Mouse (Mus musculus) hindbrain, embryonic 14.5 days (tissue): ENCODE results near the gene Appbp2. TPM values are rescaled to one million over a fixed set of nuclear protein-coding genes. Genes with fewer than 3 reads are reported as not detected.

Experiments used
- ATAC-seq: fragments of 200-750 bp; cut with Nextera tagmentation; 2 replicates; pipeline ENCODE4 v1.8.0; 2017; ENCODE audit warnings: moderate number of reproducible peaks, mild to moderate bottlenecking, moderate TSS enrichment, moderate library complexity; ENCODE audit not compliant: low FRiP score
- DNase-seq: peaks from one replicate; pipeline ENCODE4 v3.0.0-alpha.2; 2015; ENCODE audit warnings: low spot score
- H3K27ac ChIP-seq: fragments of 300-500 bp; sonication (generic); 2 replicates; pipeline ENCODE4 v1.5.1; 2014; ENCODE audit warnings: mild to moderate bottlenecking, moderate library complexity
- H3K27me3 ChIP-seq: fragments of 300-500 bp; sonication (generic); 2 replicates; pipeline ENCODE4 v1.6.1; 2014; ENCODE audit warnings: mild to moderate bottlenecking, low read length, mixed read lengths; ENCODE audit not compliant: control insufficient read depth, insufficient read depth
- H3K36me3 ChIP-seq: fragments of 300-500 bp; sonication (generic); replicated peaks from 2 replicates; pipeline ENCODE4 v1.6.1; 2014; ENCODE audit not compliant: control insufficient read depth, insufficient read depth
- H3K4me1 ChIP-seq: fragments of 300-500 bp; sonication (generic); replicated peaks from 2 replicates; pipeline ENCODE4 v1.6.1; 2014; ENCODE audit warnings: antibody characterized with exemption, low read length, mixed read lengths; ENCODE audit not compliant: control insufficient read depth, insufficient read depth
- H3K4me2 ChIP-seq: fragments of 300-500 bp; sonication (generic); replicated peaks from 2 replicates; pipeline ENCODE4 v1.6.1; 2014; ENCODE audit warnings: mild to moderate bottlenecking, moderate library complexity
- H3K4me3 ChIP-seq: fragments of 300-500 bp; sonication (generic); replicated peaks from 2 replicates; pipeline ENCODE4 v1.5.1; 2014; ENCODE audit warnings: mild to moderate bottlenecking, low read length
- H3K9ac ChIP-seq: fragments of 300-500 bp; sonication (generic); 2 replicates; pipeline ENCODE4 v1.6.1; 2014
- H3K9me3 ChIP-seq: fragments of 300-500 bp; sonication (generic); 2 replicates; pipeline ENCODE4 v1.6.1; 2016; ENCODE audit warnings: low read length; ENCODE audit not compliant: control insufficient read depth
- WGBS: fragments of 180-500 bp; shearing (Covaris S2); extraction: QIAGEN DNeasy Blood & Tissue Kit; methylation state at CpG from one replicate; pipeline ENCODE4 v1.1.7; 2014; 5-methylcytosine and 5-hydroxymethylcytosine counted together
- polyA plus RNA-seq: library from polyadenylated mRNA; unstranded; fragments of >200 nt; fragmentation: Nextera tagmentation; extraction: Ambion mirVana; gene quantifications from 2 replicates; pipeline ENCODE4 v1.2.1, GENCODE M21; 2014

The Appbp2 gene
- polyA plus RNA-seq, 1 experiment from 2014 or later, result 58.1 TPM

DNA sequence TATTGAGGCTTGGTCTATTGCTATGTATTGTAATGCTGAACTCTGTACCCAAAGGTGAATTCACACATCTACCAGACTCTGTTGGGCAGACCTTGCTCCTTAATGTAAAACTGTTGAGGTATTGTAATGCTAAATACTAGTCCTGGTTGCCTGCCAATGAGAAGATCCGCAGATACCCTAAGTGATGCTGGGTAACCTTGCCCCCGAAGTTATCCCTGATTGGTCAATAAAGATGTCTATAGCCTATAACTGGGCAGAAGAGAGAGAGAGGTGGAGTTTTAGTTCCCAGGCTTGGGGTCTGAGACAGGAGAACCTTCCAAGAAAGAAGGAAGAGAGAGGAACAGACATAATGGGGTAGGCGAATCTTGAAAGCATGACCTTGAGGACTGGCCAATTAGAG, 5.3 kb upstream of the Appbp2 start:
- H3K27me3 ChIP-seq, result no peaks in the 10 kb centered on the region
- no peak overlapping the region for H3K9ac ChIP-seq
- H3K4me3 ChIP-seq, result no peak overlapping the region
- H3K36me3 ChIP-seq, result no peaks in the 10 kb centered on the region
- H3K9me3 ChIP-seq, result no peaks in the 10 kb centered on the region
- 96% methylated on average over 3 of the region's 3 CpGs for WGBS
- no peak for DNase-seq
- H3K4me2 ChIP-seq, result no peak overlapping the region
- H3K27ac ChIP-seq, result no peak overlapping the region
- H3K4me1 ChIP-seq, result peaks cover 4% of the 10 kb centered on the region; the same call in 1 of the 2 replicates
- ATAC-seq, result no peak

DNA sequence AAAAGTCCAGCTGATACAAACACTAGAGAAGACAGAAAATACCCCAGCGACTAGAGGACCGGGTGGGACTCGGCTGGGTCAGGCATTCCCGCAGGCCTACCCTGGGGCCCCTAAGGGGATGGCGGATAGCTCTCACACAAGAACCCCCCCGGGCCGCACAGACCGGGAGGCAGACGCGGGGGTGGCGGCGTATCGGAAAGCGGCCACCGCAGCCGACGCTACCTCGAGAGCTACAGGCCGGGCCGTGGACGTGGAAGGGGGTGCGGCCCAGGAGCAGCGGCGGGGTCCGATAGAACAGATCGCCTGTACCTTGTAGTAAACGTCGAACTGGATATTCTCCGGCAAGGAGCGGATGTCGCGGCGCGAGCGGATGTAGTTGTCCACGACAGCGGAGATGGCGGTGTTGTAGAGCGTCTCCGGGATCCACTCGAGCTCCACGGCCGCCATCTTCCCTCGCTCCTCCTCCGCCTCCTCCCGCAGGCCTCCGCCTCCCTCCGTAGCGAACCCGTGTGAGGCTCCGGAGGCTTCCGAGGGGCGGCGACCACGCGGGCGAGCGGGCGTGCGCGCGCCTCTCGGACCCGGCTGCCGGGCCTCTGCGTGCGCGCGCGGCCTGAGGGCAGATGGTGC, 454 bp downstream of the Appbp2 start:
- peak overlapping the region; percentile 99 for H3K27ac ChIP-seq
- peak; percentile 81 for DNase-seq
- no peaks in the 10 kb centered on the region for H3K36me3 ChIP-seq
- H3K4me1 ChIP-seq, result peaks cover 20% of the 10 kb centered on the region
- WGBS, result under 1% methylated on average over 70 of the region's 70 CpGs
- H3K4me3 ChIP-seq, result peak overlapping the region; percentile 99
- H3K9ac ChIP-seq, result peak overlapping the region; percentile 97
- H3K9me3 ChIP-seq, result no peaks in the 10 kb centered on the region
- H3K27me3 ChIP-seq, result no peaks in the 10 kb centered on the region
- H3K4me2 ChIP-seq, result peak overlapping the region; percentile 95
- ATAC-seq, result peak; percentile 95

DNA sequence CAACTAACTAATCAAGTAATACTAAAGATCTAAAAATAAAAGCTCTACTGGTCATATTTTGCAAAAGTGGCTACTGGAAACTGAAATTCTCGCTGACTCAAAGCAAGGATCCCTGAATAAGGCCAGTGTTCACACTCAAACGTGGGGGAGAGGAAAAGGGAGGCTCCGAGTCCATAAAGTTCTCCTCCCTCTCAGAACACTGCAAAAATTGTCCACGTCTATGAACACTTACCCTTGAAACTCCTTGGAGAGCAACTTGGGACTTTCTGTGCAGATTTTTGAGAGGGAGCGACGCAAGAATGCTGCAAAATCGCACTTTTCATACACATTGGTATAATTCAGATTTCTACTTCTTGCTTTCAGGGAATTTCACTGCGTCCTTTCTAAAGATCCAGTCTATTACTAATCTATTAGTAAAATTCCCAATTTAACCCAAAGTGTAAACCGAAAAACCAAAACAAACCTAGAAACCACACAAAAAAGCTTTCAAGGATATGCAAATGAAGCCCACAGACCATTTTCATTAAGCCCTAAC, 1.2 kb downstream of the Appbp2 start:
- no peaks in the 10 kb centered on the region for H3K27me3 ChIP-seq
- H3K4me2 ChIP-seq, result peak overlapping the region; percentile 95
- H3K27ac ChIP-seq, result peak overlapping the region; percentile 99
- peak overlapping the region; percentile 99 for H3K4me3 ChIP-seq
- H3K36me3 ChIP-seq, result no peaks in the 10 kb centered on the region
- no peak for DNase-seq
- WGBS, result 15% methylated on average over 9 of the region's 9 CpGs
- no peak for ATAC-seq
- H3K9ac ChIP-seq, result peak overlapping the region; percentile 97
- H3K4me1 ChIP-seq, result peaks cover 20% of the 10 kb centered on the region
- H3K9me3 ChIP-seq, result no peaks in the 10 kb centered on the region

DNA sequence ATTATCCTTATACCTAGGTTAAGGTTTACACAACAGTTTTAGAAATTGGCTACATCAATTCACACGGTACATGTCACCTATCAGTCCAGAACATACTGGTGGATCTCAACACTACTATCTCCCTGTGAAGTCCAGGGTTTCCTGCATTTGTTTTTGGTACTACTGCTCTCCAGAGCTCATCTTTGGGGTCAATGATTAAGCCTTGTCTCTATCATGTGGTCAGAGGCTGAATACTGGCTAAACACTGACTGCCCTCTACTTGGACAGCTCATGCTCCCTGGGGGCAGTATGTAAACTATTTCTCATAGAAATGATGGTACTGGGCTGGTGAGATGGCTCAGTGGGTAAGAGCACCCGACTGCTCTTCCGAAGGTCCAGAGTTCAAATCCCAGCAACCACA, 11.7 kb downstream of the Appbp2 start:
- Histone ChIP-seq H3K4me3 (no peak overlapping the region), H3K9me3 (no peaks in the 10 kb centered on the region), H3K27ac (no peak overlapping the region), H3K4me2 (no peak overlapping the region), H3K4me1 (no peaks in the 10 kb centered on the region), H3K36me3 (peaks cover 5% of the 10 kb centered on the region; the same call in 1 of the 2 replicates), H3K9ac (no peak overlapping the region), H3K27me3 (no peaks in the 10 kb centered on the region)
- ATAC-seq (no peak), DNase-seq (no peak)
- WGBS, result 98% methylated on average over 3 of the region's 3 CpGs

DNA sequence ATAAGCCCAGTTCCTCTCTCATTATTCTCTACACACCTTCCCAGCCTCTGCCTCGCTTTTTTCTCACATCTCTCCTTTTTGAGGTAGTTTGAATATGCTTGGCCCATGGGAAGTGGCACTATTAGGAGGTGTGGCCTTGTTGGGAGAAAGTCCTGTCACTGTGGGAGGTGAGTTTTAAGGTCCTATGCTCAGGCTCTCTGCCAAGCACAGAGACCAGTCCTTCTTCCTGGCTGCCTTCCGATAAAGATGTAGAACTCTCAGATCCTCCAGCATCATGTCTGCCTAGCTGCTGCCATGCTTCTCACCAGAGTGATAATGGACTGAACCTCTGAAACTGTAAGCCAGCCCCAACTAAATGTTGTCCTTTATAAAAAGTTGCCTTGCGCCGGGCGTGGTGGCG, 12.4 kb downstream of the Appbp2 start:
- WGBS, result 97% methylated on average over 6 of the region's 6 CpGs
- no peak for ATAC-seq
- H3K27me3 ChIP-seq, result no peaks in the 10 kb centered on the region
- no peak overlapping the region for H3K9ac ChIP-seq
- no peaks in the 10 kb centered on the region for H3K4me1 ChIP-seq
- no peak overlapping the region for H3K4me3 ChIP-seq
- no peak for DNase-seq
- H3K27ac ChIP-seq, result no peak overlapping the region
- peaks cover 5% of the 10 kb centered on the region; the same call in 1 of the 2 replicates for H3K36me3 ChIP-seq
- H3K9me3 ChIP-seq, result no peaks in the 10 kb centered on the region
- H3K4me2 ChIP-seq, result no peak overlapping the region

DNA sequence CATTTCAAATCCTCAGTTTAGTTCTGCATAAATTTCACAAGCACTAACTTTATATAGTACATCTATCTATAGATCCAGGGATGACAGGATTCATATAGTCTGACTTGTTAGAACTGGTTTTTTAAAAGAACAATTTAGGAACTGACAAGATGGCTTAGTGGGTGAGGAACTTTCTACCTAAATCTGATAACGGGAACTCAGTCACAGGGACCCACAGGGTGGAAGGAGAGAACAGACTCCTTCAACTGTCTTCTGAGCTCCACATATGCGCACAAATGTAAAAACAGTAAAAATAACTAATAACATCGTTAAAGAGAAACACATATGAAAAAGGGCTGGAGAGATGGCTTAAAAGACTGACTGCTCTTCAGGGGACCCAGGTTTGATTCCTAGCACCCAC, 15.9 kb downstream of the Appbp2 start:
- Histone ChIP-seq H3K4me2 (no peak overlapping the region), H3K4me3 (no peak overlapping the region), H3K9me3 (no peaks in the 10 kb centered on the region), H3K27me3 (no peaks in the 10 kb centered on the region), H3K36me3 (peaks cover 19% of the 10 kb centered on the region), H3K9ac (no peak overlapping the region), H3K4me1 (no peaks in the 10 kb centered on the region), H3K27ac (no peak overlapping the region)
- DNase-seq, result no peak
- ATAC-seq, result no peak
- WGBS, result 92% methylated on average over 3 of the region's 3 CpGs

DNA sequence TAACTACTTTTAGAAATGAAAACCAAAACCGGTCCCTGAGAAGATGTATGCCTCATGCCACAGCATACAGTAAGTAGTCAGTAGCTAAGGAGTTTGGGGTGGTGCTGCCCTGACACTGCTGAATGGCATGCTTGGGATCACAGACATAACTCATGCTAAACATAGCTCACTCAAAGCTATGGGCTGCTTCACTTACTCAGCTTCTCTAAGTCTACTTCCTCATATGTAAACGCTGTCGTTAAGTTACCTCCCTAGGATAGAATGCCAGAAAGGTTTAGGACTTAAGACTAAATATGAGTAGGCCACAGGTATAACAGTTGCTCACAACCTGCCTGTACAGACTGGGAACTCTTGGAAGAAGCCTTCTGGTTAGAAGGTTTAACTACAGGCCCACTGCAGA, 20.3 kb downstream of the Appbp2 start:
- DNase-seq (no peak), ATAC-seq (no peak)
- Histone ChIP-seq H3K27me3 (no peaks in the 10 kb centered on the region), H3K36me3 (peaks cover 59% of the 10 kb centered on the region), H3K9ac (no peak overlapping the region), H3K4me3 (no peak overlapping the region), H3K27ac (no peak overlapping the region), H3K4me1 (no peaks in the 10 kb centered on the region), H3K9me3 (no peaks in the 10 kb centered on the region), H3K4me2 (no peak overlapping the region)
- WGBS, result 94% methylated on average over 3 of the region's 3 CpGs

DNA sequence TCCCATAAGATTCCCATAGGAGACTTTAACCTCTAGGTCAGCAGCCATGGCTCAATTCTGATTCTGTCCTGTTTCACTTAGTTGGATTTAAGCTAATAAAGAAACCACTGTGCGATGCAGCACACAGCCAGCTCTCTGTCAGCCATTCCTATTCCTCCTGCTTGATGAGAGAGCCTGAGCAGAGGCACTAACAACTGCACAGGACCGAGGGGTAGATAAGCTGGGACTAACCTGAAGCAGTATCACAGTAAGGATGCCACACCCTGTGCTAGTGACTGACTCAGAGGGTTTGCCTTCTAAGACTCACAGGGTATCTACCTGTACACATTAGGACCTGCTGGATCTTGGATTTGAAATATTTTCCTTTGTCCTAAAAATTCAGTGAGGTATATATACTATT, 21.7 kb downstream of the Appbp2 start:
- Histone ChIP-seq H3K9me3 (no peaks in the 10 kb centered on the region), H3K27ac (no peak overlapping the region), H3K27me3 (no peaks in the 10 kb centered on the region), H3K9ac (no peak overlapping the region), H3K4me3 (no peak overlapping the region), H3K4me2 (no peak overlapping the region), H3K4me1 (no peaks in the 10 kb centered on the region), H3K36me3 (peaks cover 74% of the 10 kb centered on the region)
- WGBS, result 95% methylated on average over 2 of the region's 2 CpGs
- no peak for ATAC-seq
- no peak for DNase-seq

DNA sequence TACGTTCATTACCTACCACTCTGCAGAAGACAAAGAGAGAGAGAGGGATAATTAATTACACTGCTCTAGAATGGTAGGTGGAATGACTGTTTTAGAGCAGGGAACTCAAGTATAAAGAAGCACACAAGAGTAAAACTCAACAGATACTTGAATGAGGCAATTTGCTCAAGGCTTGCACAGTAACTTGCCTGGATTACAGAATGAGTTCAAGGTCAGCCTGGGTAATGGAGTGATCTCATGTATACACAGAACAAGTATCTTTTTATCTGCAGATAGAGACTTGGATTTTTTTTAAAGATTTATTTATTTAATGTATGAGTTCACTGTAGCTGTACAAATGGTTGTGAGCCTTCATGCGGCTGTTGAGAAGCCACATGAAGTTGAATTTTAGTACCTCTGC, 23.8 kb downstream of the Appbp2 start:
- no peak overlapping the region for H3K27ac ChIP-seq
- no peak overlapping the region for H3K4me3 ChIP-seq
- no peaks in the 10 kb centered on the region for H3K4me1 ChIP-seq
- H3K36me3 ChIP-seq, result peaks cover 92% of the 10 kb centered on the region
- WGBS, result 94% methylated on average over 2 of the region's 2 CpGs
- H3K9me3 ChIP-seq, result no peaks in the 10 kb centered on the region
- DNase-seq (no peak), ATAC-seq (no peak)
- no peaks in the 10 kb centered on the region for H3K27me3 ChIP-seq
- H3K4me2 ChIP-seq, result no peak overlapping the region
- H3K9ac ChIP-seq, result no peak overlapping the region

DNA sequence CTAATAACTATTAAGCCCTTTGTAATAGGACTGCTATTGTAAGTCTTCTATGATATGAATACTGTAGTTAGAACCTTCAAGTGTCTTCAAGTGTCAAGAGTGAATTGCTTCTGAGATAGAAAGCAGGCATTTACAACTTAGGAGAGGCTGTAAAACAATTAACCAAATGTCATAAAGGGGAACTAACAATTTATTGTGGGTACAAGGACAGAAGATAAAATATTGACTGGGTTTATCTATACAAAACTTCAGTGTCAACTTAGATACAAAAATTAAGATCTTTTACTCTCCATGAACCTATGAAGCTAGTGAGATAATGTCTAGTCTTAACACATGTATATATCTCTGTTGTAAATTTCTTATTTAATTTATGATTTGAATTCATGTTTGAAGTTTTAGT, 28.7 kb downstream of the Appbp2 start:
- H3K27ac ChIP-seq, result no peak overlapping the region
- H3K9ac ChIP-seq, result no peak overlapping the region
- no peak for DNase-seq
- no peak for ATAC-seq
- H3K4me3 ChIP-seq, result no peak overlapping the region
- H3K27me3 ChIP-seq, result no peaks in the 10 kb centered on the region
- H3K9me3 ChIP-seq, result no peaks in the 10 kb centered on the region
- peaks cover 85% of the 10 kb centered on the region for H3K36me3 ChIP-seq
- H3K4me2 ChIP-seq, result no peak overlapping the region
- no peaks in the 10 kb centered on the region for H3K4me1 ChIP-seq
